Mouse (Mus musculus) mouse embryonic stem cell (cell line): Measurements from ENCODE around the gene Tmed3.

ENCODE experiments used
- in situ Hi-C, 2 experiments: fragments of 300-500 bp; cut with MboI; formaldehyde crosslinking; loops; 1 replicate in 1 of 2; 3 replicates in 1 of 2; pipeline ENCODE4 v1.14.3; 2019 to 2020; ENCODE audit warnings: low sequenced_read_pairs in 2 of 2, low pct_unique_long_range_greater_than_20kb in 1 of 2, mixed read lengths in 1 of 2; ENCODE audit not compliant: unreplicated experiment in 1 of 2

Tmed3 gene

GRCm38 (mm10) chr9:89704265-89705196, at the start of gene Tmed3:
Gene Tmed3, minus strand, starts transcription at chr9:89705068.
- in situ Hi-C loops: no loop called here

- in situ Hi-C loops: no loop called here
Measured at GRCm38 (mm10) chr9:89740041-89740440, 35.2 kb upstream of the Tmed3 start.

- in situ Hi-C loops: no loop called here
Measured at GRCm38 (mm10) chr9:89738295-89738694, 33.4 kb upstream of the Tmed3 start, which contains the start of gene Ankrd34c. Gene Ankrd34c, minus strand, starts transcription at chr9:89738475.

GRCm38 (mm10) chr9:89737888-89738287, 33.0 kb upstream of the Tmed3 start:
- in situ Hi-C loops: no loop called here

- in situ Hi-C loops: no loop called here
Measured at GRCm38 (mm10) chr9:89736932-89737705, 32.3 kb upstream of the Tmed3 start.

- in situ Hi-C loops: no loop called here
Measured at GRCm38 (mm10) chr9:89706906-89707305, 2.0 kb upstream of the Tmed3 start.

- in situ Hi-C loops: no loop called here
Measured at GRCm38 (mm10) chr9:89705197-89705533, 297 bp upstream of the Tmed3 start.

GRCm38 (mm10) chr9:89700910-89701457, 3.9 kb downstream of the Tmed3 start:
- in situ Hi-C loops: no loop called here

- in situ Hi-C loops: loop anchor here in 1 of 2 experiments (25.0 kb wide), 1 partner anchor 483 kb away; the partner anchor contains the start of gene Mthfs
Measured at GRCm38 (mm10) chr9:89695143-89695542, 9.7 kb downstream of the Tmed3 start.

- in situ Hi-C loops: loop anchor here in 1 of 2 experiments (25.0 kb wide), 1 partner anchor 481 kb away; the partner anchor contains the start of gene Mthfs
Measured at GRCm38 (mm10) chr9:89693670-89694069, 11.2 kb downstream of the Tmed3 start.

- in situ Hi-C loops: loop anchor here in 1 of 2 experiments (25.0 kb wide), 1 partner anchor 477 kb away; the partner anchor contains the start of gene Mthfs
Measured at GRCm38 (mm10) chr9:89689179-89689578, 15.7 kb downstream of the Tmed3 start.

GRCm38 (mm10) chr9:89687503-89688226, 17.2 kb downstream of the Tmed3 start:
- in situ Hi-C loops: loop anchor here in 1 of 2 experiments (25.0 kb wide), 1 partner anchor 475 kb away; the partner anchor contains the start of gene Mthfs

- in situ Hi-C loops: loop anchor here in 1 of 2 experiments (25.0 kb wide), 1 partner anchor 474 kb away; the partner anchor contains the start of gene Mthfs
Measured at GRCm38 (mm10) chr9:89686262-89686661, 18.6 kb downstream of the Tmed3 start.

GRCm38 (mm10) chr9:89678974-89679373, 25.9 kb downstream of the Tmed3 start:
- in situ Hi-C loops: loop anchor here in 1 of 2 experiments (25.0 kb wide), 1 partner anchor 467 kb away; the partner anchor contains the start of gene Mthfs

- in situ Hi-C loops: no loop called here
Measured at GRCm38 (mm10) chr9:89674014-89674618, 30.8 kb downstream of the Tmed3 start.

GRCm38 (mm10) chr9:89673402-89673801, 31.5 kb downstream of the Tmed3 start:
- in situ Hi-C loops: no loop called here

GRCm38 (mm10) chr9:89669878-89670277, 35.0 kb downstream of the Tmed3 start:
- in situ Hi-C loops: no loop called here
